Mouse (Mus musculus): ENCODE results near the gene Agxt. TPM values are rescaled to one million over a fixed set of nuclear protein-coding genes. Genes with fewer than 3 reads are reported as not detected.

Gene Agxt
- polyA plus RNA-seq, 1 experiment, result 0.08 TPM

- DNase-seq, result peak; percentile 65
- Histone ChIP-seq H3K27ac (ENCODE audit: insufficient read depth, low read depth, low read length) (no peak overlapping the region), H3K27me3 (replicated peaks; ENCODE audit: control insufficient read depth, insufficient read depth, low read length) (no peaks in the 10 kb centered on the region; the same call in none of the 2 replicates), H3K4me1 (ENCODE audit: control insufficient read depth, insufficient read depth, low read length) (no peaks in the 10 kb centered on the region), H3K4me3 (ENCODE audit: insufficient read depth, low read depth, low read length) (no peak overlapping the region), H3K36me3 (ENCODE audit: control insufficient read depth, insufficient read depth, low read length) (no peaks in the 10 kb centered on the region)
- TF ChIP-seq CTCF (conservative IDR thresholded peaks at IDR 0.05; ENCODE audit: insufficient read depth, insufficient read length, low read depth, low read length) (no peak), POLR2A (IDR thresholded peaks at IDR 0.05; ENCODE audit: low read depth, low read length) (no peak)
- WGBS, result 28% methylated on average over 21 of the region's 21 CpGs
Observed at GRCm38 (mm10) chr1:93114713-93115463, 20.2 kb upstream of the Agxt start.

GRCm38 (mm10) chr1:93115471-93115870 lies 19.6 kb upstream of the Agxt start:
- no peak for DNase-seq
- H3K4me3 ChIP-seq (ENCODE audit: insufficient read depth, low read depth, low read length), result no peak overlapping the region
- H3K4me1 ChIP-seq (ENCODE audit: control insufficient read depth, insufficient read depth, low read length), result no peaks in the 10 kb centered on the region
- H3K27me3 ChIP-seq (replicated peaks; ENCODE audit: control insufficient read depth, insufficient read depth, low read length), result no peaks in the 10 kb centered on the region; the same call in none of the 2 replicates
- 18% methylated on average over 13 of the region's 13 CpGs for WGBS
- H3K27ac ChIP-seq (ENCODE audit: insufficient read depth, low read depth, low read length), result no peak overlapping the region
- TF ChIP-seq CTCF (conservative IDR thresholded peaks at IDR 0.05; ENCODE audit: insufficient read depth, insufficient read length, low read depth, low read length) (no peak), POLR2A (IDR thresholded peaks at IDR 0.05; ENCODE audit: low read depth, low read length) (no peak)
- no peaks in the 10 kb centered on the region for H3K36me3 ChIP-seq (ENCODE audit: control insufficient read depth, insufficient read depth, low read length)

- no peaks in the 10 kb centered on the region for H3K36me3 ChIP-seq (ENCODE audit: control insufficient read depth, insufficient read depth, low read length)
- no peaks in the 10 kb centered on the region; the same call in none of the 2 replicates for H3K27me3 ChIP-seq (replicated peaks; ENCODE audit: control insufficient read depth, insufficient read depth, low read length)
- no peaks in the 10 kb centered on the region for H3K4me1 ChIP-seq (ENCODE audit: control insufficient read depth, insufficient read depth, low read length)
- peak; percentile 21 for DNase-seq
- no peak overlapping the region for H3K4me3 ChIP-seq (ENCODE audit: insufficient read depth, low read depth, low read length)
- 27% methylated on average over 4 of the region's 4 CpGs for WGBS
- no peak for TF ChIP-seq CTCF (conservative IDR thresholded peaks at IDR 0.05; ENCODE audit: insufficient read depth, insufficient read length, low read depth, low read length)
- no peak for TF ChIP-seq POLR2A (IDR thresholded peaks at IDR 0.05; ENCODE audit: low read depth, low read length)
- no peak overlapping the region for H3K27ac ChIP-seq (ENCODE audit: insufficient read depth, low read depth, low read length)
Observed at GRCm38 (mm10) chr1:93118816-93119215, 16.2 kb upstream of the Agxt start.

- no peaks in the 10 kb centered on the region for H3K27me3 ChIP-seq (replicated peaks; ENCODE audit: control insufficient read depth, insufficient read depth, low read length)
Observed at GRCm38 (mm10) chr1:93123179-93123854, 11.7 kb upstream of the Agxt start.

GRCm38 (mm10) chr1:93124066-93124465 lies 11.0 kb upstream of the Agxt start:
- Histone ChIP-seq H3K36me3 (ENCODE audit: control insufficient read depth, insufficient read depth, low read length) (no peaks in the 10 kb centered on the region), H3K4me3 (ENCODE audit: insufficient read depth, low read depth, low read length) (no peak overlapping the region), H3K27ac (ENCODE audit: insufficient read depth, low read depth, low read length) (no peak overlapping the region), H3K4me1 (ENCODE audit: control insufficient read depth, insufficient read depth, low read length) (no peaks in the 10 kb centered on the region), H3K27me3 (replicated peaks; ENCODE audit: control insufficient read depth, insufficient read depth, low read length) (no peaks in the 10 kb centered on the region)
- WGBS, result 53% methylated on average over 8 of the region's 8 CpGs
- DNase-seq, result no peak
- TF ChIP-seq POLR2A (IDR thresholded peaks at IDR 0.05; ENCODE audit: low read depth, low read length) (no peak), CTCF (conservative IDR thresholded peaks at IDR 0.05; ENCODE audit: insufficient read depth, insufficient read length, low read depth, low read length) (no peak)

More at GRCm38 (mm10) chr1:93123179-93123854, 11.7 kb upstream of the Agxt start:
- Histone ChIP-seq H3K4me1 (ENCODE audit: control insufficient read depth, insufficient read depth, low read length) (no peaks in the 10 kb centered on the region), H3K27ac (ENCODE audit: insufficient read depth, low read depth, low read length) (no peak overlapping the region), H3K4me3 (ENCODE audit: insufficient read depth, low read depth, low read length) (no peak overlapping the region), H3K36me3 (ENCODE audit: control insufficient read depth, insufficient read depth, low read length) (no peaks in the 10 kb centered on the region)
- TF ChIP-seq CTCF (conservative IDR thresholded peaks at IDR 0.05; ENCODE audit: insufficient read depth, insufficient read length, low read depth, low read length) (no peak), POLR2A (IDR thresholded peaks at IDR 0.05; ENCODE audit: low read depth, low read length) (no peak)
- 90% methylated on average over 11 of the region's 11 CpGs for WGBS
- no peak for DNase-seq

- Histone ChIP-seq H3K4me1 (ENCODE audit: control insufficient read depth, insufficient read depth, low read length) (no peaks in the 10 kb centered on the region), H3K4me3 (ENCODE audit: insufficient read depth, low read depth, low read length) (no peak overlapping the region), H3K27ac (ENCODE audit: insufficient read depth, low read depth, low read length) (no peak overlapping the region), H3K36me3 (ENCODE audit: control insufficient read depth, insufficient read depth, low read length) (no peaks in the 10 kb centered on the region), H3K27me3 (replicated peaks; ENCODE audit: control insufficient read depth, insufficient read depth, low read length) (no peaks in the 10 kb centered on the region)
- no peak for TF ChIP-seq CTCF (conservative IDR thresholded peaks at IDR 0.05; ENCODE audit: insufficient read depth, insufficient read length, low read depth, low read length)
- no peak for TF ChIP-seq POLR2A (IDR thresholded peaks at IDR 0.05; ENCODE audit: low read depth, low read length)
- peak; percentile 9 for DNase-seq
- 52% methylated on average over 5 of the region's 5 CpGs for WGBS
Observed at GRCm38 (mm10) chr1:93125256-93125655, 9.8 kb upstream of the Agxt start.

- no peak for TF ChIP-seq POLR2A (IDR thresholded peaks at IDR 0.05; ENCODE audit: low read depth, low read length)
- no peak for TF ChIP-seq CTCF (conservative IDR thresholded peaks at IDR 0.05; ENCODE audit: insufficient read depth, insufficient read length, low read depth, low read length)
- Histone ChIP-seq H3K27me3 (replicated peaks; ENCODE audit: control insufficient read depth, insufficient read depth, low read length) (no peaks in the 10 kb centered on the region), H3K4me3 (ENCODE audit: insufficient read depth, low read depth, low read length) (no peak overlapping the region), H3K4me1 (ENCODE audit: control insufficient read depth, insufficient read depth, low read length) (no peaks in the 10 kb centered on the region), H3K27ac (ENCODE audit: insufficient read depth, low read depth, low read length) (no peak overlapping the region), H3K36me3 (ENCODE audit: control insufficient read depth, insufficient read depth, low read length) (no peaks in the 10 kb centered on the region)
- DNase-seq, result no peak
- WGBS, result 71% methylated on average over 8 of the region's 8 CpGs
Observed at GRCm38 (mm10) chr1:93128209-93128608, 6.8 kb upstream of the Agxt start.

All from kidney, adult 2 months (tissue).